Mouse (Mus musculus): ENCODE results near the gene Kcnj11. TPM values are rescaled to one million over a fixed set of nuclear protein-coding genes. Genes with fewer than 3 reads are reported as not detected.

Gene Kcnj11
- total and polyA plus RNA-seq, 3 experiments: 111 to 182 (median 123) TPM

- H3K79me2 ChIP-seq (replicated peaks; ENCODE audit: control insufficient read depth, insufficient read depth, low read length): no peaks in the 10 kb centered on the region
- H3K27ac ChIP-seq: no peak overlapping the region
- no peaks in the 10 kb centered on the region for H3K36me3 ChIP-seq (ENCODE audit: control insufficient read depth, insufficient read depth, low read length)
- DNase-seq: no peak
- 92% methylated on average over 10 of the region's 10 CpGs for WGBS
- no peaks in the 10 kb centered on the region for H3K27me3 ChIP-seq (ENCODE audit: control insufficient read depth, insufficient read depth, low read length)
- no peak overlapping the region for H3K4me3 ChIP-seq
- no peaks in the 10 kb centered on the region for H3K4me1 ChIP-seq (ENCODE audit: control insufficient read depth, insufficient read depth, low read length)
- H3K9ac ChIP-seq (ENCODE audit: low read depth, low read length): no peak overlapping the region
- intact Hi-C loops (cut with DNase I): no loop called here
- TF ChIP-seq EP300 (IDR thresholded peaks at IDR 0.05; ENCODE audit: insufficient read depth, low read depth, low read length) (no peak), CTCF (IDR thresholded peaks at IDR 0.05) (no peak), POLR2A (IDR thresholded peaks at IDR 0.05; ENCODE audit: insufficient read depth, low read depth, low read length) (no peak)
These were observed 56.5 kb downstream of the Kcnj11 start for GRCm38 (mm10) chr7:46044106-46044505.

Other genes starting within 250 kb of the Kcnj11 start
- gene Kdelr1, start 228.0 kb downstream of the Kcnj11 start, total RNA-seq (2021): 100 to 1,000 TPM; 107 to 126 TPM
- gene Kdelr1, start 228.0 kb downstream of the Kcnj11 start, polyA plus RNA-seq (2012; rRNA removed): 254 and 344 TPM in 2 replicates
- gene Grin2d, start 222.4 kb downstream of the Kcnj11 start, total RNA-seq (2021): under 1 TPM; 0.31 to 0.43 TPM
- gene Grin2d, start 222.4 kb downstream of the Kcnj11 start, polyA plus RNA-seq (2012; rRNA removed): 0.56 and 0.92 TPM in 2 replicates
- gene Syngr4, start 204.1 kb downstream of the Kcnj11 start, total RNA-seq (2021): not detected
- 0.38 and 0.53 TPM in 2 replicates for gene Syngr4, start 204.1 kb downstream of the Kcnj11 start, polyA plus RNA-seq (2012; rRNA removed)
- gene Tmem143, start 203.8 kb downstream of the Kcnj11 start, total RNA-seq (2021): 100 to 1,000 TPM; 113 to 132 TPM
- 205 and 206 TPM in 2 replicates for gene Tmem143, start 203.8 kb downstream of the Kcnj11 start, polyA plus RNA-seq (2012; rRNA removed)
- gene Emp3, start 179.4 kb downstream of the Kcnj11 start, total RNA-seq (2021): 10 to 100 TPM; 24.2 to 29.2 TPM
- 59.7 and 77.7 TPM in 2 replicates for gene Emp3, start 179.4 kb downstream of the Kcnj11 start, polyA plus RNA-seq (2012; rRNA removed)
- 1 to 10 TPM in 1 of 2 experiments, under 1 TPM in 1; 0.94 to 1.0 TPM for gene Ccdc114, start 176.7 kb downstream of the Kcnj11 start, total RNA-seq (2021)
- gene Ccdc114, start 176.7 kb downstream of the Kcnj11 start, polyA plus RNA-seq (2012; rRNA removed): 1.7 and 2.1 TPM in 2 replicates
- gene Abcc6, start 70.5 kb downstream of the Kcnj11 start, total RNA-seq (2021): not detected
- gene Abcc6, start 70.5 kb downstream of the Kcnj11 start, polyA plus RNA-seq (2012; rRNA removed): 0.14 TPM in 1 of 2 replicates, not detected in the other
- 10 to 100 TPM; 88.1 to 91.7 TPM for gene Nomo1, start 67.1 kb downstream of the Kcnj11 start, total RNA-seq (2021)
- 49.1 and 65.2 TPM in 2 replicates for gene Nomo1, start 67.1 kb downstream of the Kcnj11 start, polyA plus RNA-seq (2012; rRNA removed)
- gene Abcc8, start 79.3 kb upstream of the Kcnj11 start, total RNA-seq (2021): 10 to 100 TPM; 42.5 to 44.1 TPM
- gene Abcc8, start 79.3 kb upstream of the Kcnj11 start, polyA plus RNA-seq (2012; rRNA removed): 40.1 and 47.6 TPM in 2 replicates
- gene Ush1c, start 137.7 kb upstream of the Kcnj11 start, total RNA-seq (2021): 1 to 10 TPM; 5.1 to 5.5 TPM
- gene Ush1c, start 137.7 kb upstream of the Kcnj11 start, polyA plus RNA-seq (2012; rRNA removed): 4.0 and 15.5 TPM in 2 replicates
- gene Otog, start 140.2 kb upstream of the Kcnj11 start, total RNA-seq (2021): not detected
- gene Otog, start 140.2 kb upstream of the Kcnj11 start, polyA plus RNA-seq (2012; rRNA removed): 0.06 TPM in 1 of 2 replicates, not detected in the other